Mouse (Mus musculus): ENCODE measurements at regions not wholly inside any gene's neighbourhood (a gene's known extent, or its start where the extent isn't known, plus 50 kb on each side); places are given as distances from the start of the nearest gene placed in this dataset.
A peak's percentile ranks its signal among the peaks of the same experiment; 100 is the strongest.

GRCm38 (mm10) chrX:12839406-12840159 is 77.7 kb upstream of the Med14 start:
- DNase-seq (ENCODE audit: low spot score in 2 of 2), result peak; percentile 2 to 33

DNA sequence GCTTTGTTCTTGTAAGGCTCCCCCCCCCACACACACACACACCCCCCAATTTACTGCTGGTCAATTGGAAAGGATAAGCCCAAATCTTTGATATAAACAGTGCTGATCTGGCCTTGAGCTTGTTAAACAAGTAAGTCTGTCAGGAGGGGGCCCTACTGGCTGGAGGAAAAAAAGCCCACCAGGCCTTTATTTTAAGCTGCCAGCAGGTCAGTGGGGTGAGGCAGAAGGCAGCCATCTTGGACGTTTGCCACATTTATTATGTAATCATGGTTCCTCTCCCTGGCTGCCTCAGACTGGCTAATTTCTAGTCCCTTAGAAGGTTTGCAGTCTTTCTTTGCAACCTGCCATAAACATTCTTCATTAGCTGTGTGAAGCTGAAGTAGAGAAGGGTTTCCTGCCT is 75.9 kb upstream of the Med14 start:
- no peak for DNase-seq (ENCODE audit: low spot score in 2 of 2)

DNA sequence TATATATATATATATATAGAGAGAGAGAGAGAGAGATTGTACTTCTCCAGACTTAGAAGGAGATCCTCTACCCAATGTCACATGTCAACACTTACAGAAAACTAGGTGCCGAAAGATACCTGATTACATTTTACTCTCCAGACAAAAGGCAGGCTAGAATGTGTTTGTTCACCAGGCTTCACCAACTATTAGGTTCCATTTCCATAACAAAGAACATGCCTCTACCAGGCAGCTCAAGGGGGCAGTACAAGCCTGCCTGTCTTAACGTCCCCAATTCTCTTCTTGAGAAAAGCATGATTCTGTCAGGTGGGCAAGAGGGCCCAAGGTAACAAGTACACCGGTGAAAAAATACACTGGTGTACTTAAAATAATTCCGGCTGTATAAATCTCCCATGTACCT is 72.8 kb upstream of the Med14 start:
- no peak for DNase-seq (ENCODE audit: low spot score in 2 of 2)

DNA sequence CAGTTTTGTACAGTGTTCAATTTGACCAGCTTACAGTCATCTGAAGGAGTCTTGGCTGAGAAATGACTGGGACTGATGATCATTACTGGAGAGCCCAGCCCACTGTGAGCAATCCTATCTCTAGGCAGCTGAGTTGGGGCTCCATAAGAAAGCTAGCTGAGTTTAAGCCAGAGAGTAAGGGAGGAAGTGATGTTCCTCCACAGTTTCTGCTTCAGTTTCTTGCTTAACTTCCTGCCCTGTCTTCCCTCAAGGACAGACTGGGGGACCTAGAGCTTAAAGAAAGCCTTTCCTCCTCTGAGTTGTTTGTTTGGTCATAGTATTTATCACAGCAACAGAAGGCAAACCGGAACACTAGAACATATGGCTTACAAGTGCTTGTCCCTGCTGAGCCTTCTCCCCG is 70.8 kb upstream of the Med14 start:
- no peak for DNase-seq (ENCODE audit: low spot score in 2 of 2)

GRCm38 (mm10) chrX:12829165-12829564 is 67.3 kb upstream of the Med14 start:
- no peak for DNase-seq (ENCODE audit: low spot score in 2 of 2)

DNA sequence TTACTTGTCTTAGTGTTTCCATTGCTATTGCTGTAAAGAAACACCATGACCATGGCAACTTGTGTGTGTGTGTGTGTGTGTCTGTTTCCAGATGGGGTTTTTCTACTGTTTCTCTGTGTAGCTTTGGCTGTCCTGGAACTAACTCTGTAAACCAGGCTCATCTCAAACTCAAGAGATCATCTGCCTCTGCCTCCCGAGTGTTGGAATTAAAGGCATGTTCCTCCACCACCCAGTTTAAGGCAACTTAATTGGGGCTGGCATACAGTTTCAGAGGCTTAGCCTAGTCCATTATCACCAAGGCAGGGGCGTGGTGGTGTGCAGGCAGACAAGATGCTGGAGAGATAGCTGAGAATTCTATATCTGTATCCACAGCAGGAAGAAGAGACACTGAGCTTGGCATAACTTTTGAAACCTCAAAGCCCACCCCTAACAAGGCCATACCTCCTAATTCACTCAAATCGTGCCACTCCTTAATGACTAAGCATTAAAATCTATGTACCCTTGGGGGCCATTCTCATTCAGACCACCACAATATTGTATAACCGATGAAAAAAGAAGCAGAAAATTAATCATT is 65.5 kb upstream of the Med14 start:
- no peak for DNase-seq (ENCODE audit: low spot score in 2 of 2)

- DNase-seq (ENCODE audit: low spot score in 2 of 2), result no peak
These were observed 64.8 kb upstream of the Med14 start for GRCm38 (mm10) chrX:12826646-12827045.

DNA sequence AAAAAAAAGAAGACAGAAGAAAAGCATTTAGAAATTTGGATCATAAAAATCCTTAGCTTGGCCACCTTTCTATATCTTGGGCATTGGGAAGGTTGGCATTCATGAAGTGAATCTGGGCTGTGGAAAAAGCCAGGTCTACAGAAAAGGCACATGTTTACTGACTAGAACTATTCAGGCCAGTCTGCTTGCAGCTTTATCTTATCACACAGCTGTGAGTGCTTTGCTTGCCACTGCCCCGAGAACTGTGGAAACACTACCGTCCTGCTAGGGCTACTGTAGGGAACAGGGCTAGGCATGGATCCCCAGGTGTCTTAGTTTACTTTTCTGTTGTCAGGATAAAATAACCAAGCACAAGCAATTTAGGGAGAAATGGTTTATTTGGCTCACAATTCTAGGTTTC is 63.4 kb upstream of the Med14 start:
- no peak for DNase-seq (ENCODE audit: low spot score in 2 of 2)

DNA sequence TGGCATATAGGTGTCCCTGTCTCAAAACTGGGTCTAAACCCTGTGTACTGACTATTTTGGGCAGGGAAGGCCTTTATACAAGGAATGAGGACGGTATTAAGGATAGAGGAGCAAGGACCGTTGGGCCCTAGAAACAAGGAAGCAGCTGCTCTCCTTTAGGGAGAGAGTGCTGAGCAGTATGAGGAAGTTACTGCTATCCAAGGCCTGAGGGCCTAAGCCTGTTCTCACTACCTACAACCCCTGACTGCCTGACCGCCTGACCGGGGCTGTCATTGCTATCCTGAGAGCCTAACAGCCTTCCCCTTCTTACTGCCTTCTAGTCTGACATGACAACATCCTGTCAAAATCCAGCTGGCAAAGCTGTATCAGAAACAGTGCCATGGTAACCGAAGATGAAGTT is 62.6 kb upstream of the Med14 start:
- no peak for DNase-seq (ENCODE audit: low spot score in 2 of 2)

- no peak for DNase-seq (ENCODE audit: low spot score in 2 of 2)
These were observed 60.9 kb upstream of the Med14 start for GRCm38 (mm10) chrX:12822777-12823176.

- no peak for DNase-seq (ENCODE audit: low spot score in 2 of 2)
These were observed 51.3 kb upstream of the Med14 start for GRCm38 (mm10) chrX:12813083-12813660.
